Mouse (Mus musculus): ENCODE results near the gene Arl10.

Arl10 gene

GRCm38 (mm10) chr13:54574854-54575481 is at the start of gene Arl10:
Arl10 (plus strand) TSS chr13:54575015.
- peak; percentile 49 to 71 for DNase-seq

- no peak for DNase-seq
Observed at GRCm38 (mm10) chr13:54527140-54527539, 47.7 kb upstream of the Arl10 start.

GRCm38 (mm10) chr13:54532134-54532533 is 42.7 kb upstream of the Arl10 start:
- no peak for DNase-seq

- DNase-seq, result no peak
Observed at GRCm38 (mm10) chr13:54548036-54548435, 26.8 kb upstream of the Arl10 start.

GRCm38 (mm10) chr13:54556176-54556575 is 18.6 kb upstream of the Arl10 start:
- no peak for DNase-seq

- no peak for DNase-seq
Observed at GRCm38 (mm10) chr13:54556796-54557195, 18.0 kb upstream of the Arl10 start.

GRCm38 (mm10) chr13:54557652-54558051 is 17.2 kb upstream of the Arl10 start:
- no peak for DNase-seq

- DNase-seq, result no peak
Observed at GRCm38 (mm10) chr13:54559656-54560055, 15.2 kb upstream of the Arl10 start.

- DNase-seq, result no peak
Observed at GRCm38 (mm10) chr13:54560608-54561007, 14.2 kb upstream of the Arl10 start.

GRCm38 (mm10) chr13:54562562-54562961 is 12.3 kb upstream of the Arl10 start:
- no peak for DNase-seq

GRCm38 (mm10) chr13:54564232-54565200 is 10.3 kb upstream of the Arl10 start:
- peak in 1 of 2 experiments; percentile 16 for DNase-seq

- DNase-seq, result peak; percentile 89 to 97
Observed at GRCm38 (mm10) chr13:54565201-54565581, 9.6 kb upstream of the Arl10 start, which contains the start of gene 4833439L19Rik. 4833439L19Rik (minus strand) TSS chr13:54565435.

GRCm38 (mm10) chr13:54565594-54566345 is 9.0 kb upstream of the Arl10 start:
- DNase-seq, result peak; percentile 40 to 57

GRCm38 (mm10) chr13:54568380-54568779 is 6.4 kb upstream of the Arl10 start:
- no peak for DNase-seq

GRCm38 (mm10) chr13:54569282-54569681 is 5.5 kb upstream of the Arl10 start:
- no peak for DNase-seq

- DNase-seq, result no peak
Observed at GRCm38 (mm10) chr13:54570736-54571135, 4.1 kb upstream of the Arl10 start.

GRCm38 (mm10) chr13:54571637-54572036 is 3.2 kb upstream of the Arl10 start:
- DNase-seq, result no peak

- no peak for DNase-seq
Observed at GRCm38 (mm10) chr13:54572621-54573020, 2.2 kb upstream of the Arl10 start.

GRCm38 (mm10) chr13:54575489-54575888 is 674 bp downstream of the Arl10 start:
- peak in 1 of 2 experiments; percentile 12 for DNase-seq

GRCm38 (mm10) chr13:54577652-54578507 is 3.1 kb downstream of the Arl10 start:
- DNase-seq, result peak; percentile 41 to 50

GRCm38 (mm10) chr13:54581385-54581784 is 6.6 kb downstream of the Arl10 start:
- DNase-seq, result no peak

GRCm38 (mm10) chr13:54582126-54582525 is 7.3 kb downstream of the Arl10 start:
- no peak for DNase-seq

All from spleen, adult 18-20 months (tissue).